Mouse (Mus musculus): ENCODE measurements around the gene Ano1. TPM values are rescaled to one million over a fixed set of nuclear protein-coding genes. Genes with fewer than 3 reads are reported as not detected.

Ano1 gene
- polyA plus RNA-seq, 1 experiment from 2014 or later, result 14.3 TPM

GRCm38 (mm10) chr7:144630622-144631021 is 121.2 kb downstream of the Ano1 start:
- no peak for ATAC-seq (replicated peaks; ENCODE audit: insufficient number of reproducible peaks, low FRiP score, low TSS enrichment)
- Histone ChIP-seq H3K9ac (ENCODE audit: low read depth, low read length) (no peak overlapping the region), H3K27ac (ENCODE audit: low read depth, low read length) (no peak overlapping the region), H3K9me3 (replicated peaks; ENCODE audit: control insufficient read depth, low read length) (no peaks in the 10 kb centered on the region), H3K36me3 (ENCODE audit: control insufficient read depth, insufficient read depth, low read length) (no peaks in the 10 kb centered on the region), H3K4me3 (ENCODE audit: low read depth, low read length) (no peak overlapping the region), H3K4me2 (no peak overlapping the region), H3K27me3 (ENCODE audit: control insufficient read depth, insufficient read depth, low read length) (no peaks in the 10 kb centered on the region), H3K4me1 (ENCODE audit: control insufficient read depth, insufficient read depth, low read length) (peaks cover 7% of the 10 kb centered on the region)
- WGBS (ENCODE audit: insufficient replicate concordance), result 95% methylated on average over 3 of the region's 3 CpGs

- H3K9ac ChIP-seq (ENCODE audit: low read depth, low read length), result no peak overlapping the region
- no peak for ATAC-seq (replicated peaks; ENCODE audit: insufficient number of reproducible peaks, low FRiP score, low TSS enrichment)
- peaks cover 3% of the 10 kb centered on the region; the same call in 1 of the 2 replicates for H3K4me1 ChIP-seq (ENCODE audit: control insufficient read depth, insufficient read depth, low read length)
- no peak overlapping the region for H3K27ac ChIP-seq (ENCODE audit: low read depth, low read length)
- H3K4me2 ChIP-seq, result no peak overlapping the region
- WGBS (ENCODE audit: insufficient replicate concordance), result 38% methylated on average over 3 of the region's 3 CpGs
- no peak overlapping the region for H3K4me3 ChIP-seq (ENCODE audit: low read depth, low read length)
- no peaks in the 10 kb centered on the region for H3K27me3 ChIP-seq (ENCODE audit: control insufficient read depth, insufficient read depth, low read length)
- no peaks in the 10 kb centered on the region for H3K36me3 ChIP-seq (ENCODE audit: control insufficient read depth, insufficient read depth, low read length)
- no peaks in the 10 kb centered on the region for H3K9me3 ChIP-seq (replicated peaks; ENCODE audit: control insufficient read depth, low read length)
Observed at GRCm38 (mm10) chr7:144628334-144628915, 123.3 kb downstream of the Ano1 start.

GRCm38 (mm10) chr7:144627606-144628333 is 124.0 kb downstream of the Ano1 start:
- 43% methylated on average over 13 of the region's 13 CpGs for WGBS (ENCODE audit: insufficient replicate concordance)
- no peak overlapping the region for H3K4me3 ChIP-seq (ENCODE audit: low read depth, low read length)
- ATAC-seq (replicated peaks; ENCODE audit: insufficient number of reproducible peaks, low FRiP score, low TSS enrichment), result no peak
- H3K27me3 ChIP-seq (ENCODE audit: control insufficient read depth, insufficient read depth, low read length), result no peaks in the 10 kb centered on the region
- H3K36me3 ChIP-seq (ENCODE audit: control insufficient read depth, insufficient read depth, low read length), result no peaks in the 10 kb centered on the region
- H3K4me1 ChIP-seq (ENCODE audit: control insufficient read depth, insufficient read depth, low read length), result peaks cover 3% of the 10 kb centered on the region; the same call in 1 of the 2 replicates
- H3K9me3 ChIP-seq (replicated peaks; ENCODE audit: control insufficient read depth, low read length), result no peaks in the 10 kb centered on the region
- no peak overlapping the region for H3K9ac ChIP-seq (ENCODE audit: low read depth, low read length)
- no peak overlapping the region for H3K4me2 ChIP-seq
- H3K27ac ChIP-seq (ENCODE audit: low read depth, low read length), result no peak overlapping the region

- Histone ChIP-seq H3K4me2 (no peak overlapping the region), H3K9me3 (replicated peaks; ENCODE audit: control insufficient read depth, low read length) (no peaks in the 10 kb centered on the region), H3K4me1 (ENCODE audit: control insufficient read depth, insufficient read depth, low read length) (peaks cover 3% of the 10 kb centered on the region; the same call in 1 of the 2 replicates), H3K27me3 (ENCODE audit: control insufficient read depth, insufficient read depth, low read length) (no peaks in the 10 kb centered on the region), H3K36me3 (ENCODE audit: control insufficient read depth, insufficient read depth, low read length) (no peaks in the 10 kb centered on the region), H3K9ac (ENCODE audit: low read depth, low read length) (no peak overlapping the region), H3K27ac (ENCODE audit: low read depth, low read length) (no peak overlapping the region), H3K4me3 (ENCODE audit: low read depth, low read length) (no peak overlapping the region)
- no peak for ATAC-seq (replicated peaks; ENCODE audit: insufficient number of reproducible peaks, low FRiP score, low TSS enrichment)
- WGBS (ENCODE audit: insufficient replicate concordance), result 79% methylated on average over 2 of the region's 2 CpGs
Observed at GRCm38 (mm10) chr7:144626042-144626441, 125.7 kb downstream of the Ano1 start.

GRCm38 (mm10) chr7:144620721-144621681 is 130.8 kb downstream of the Ano1 start:
- Histone ChIP-seq H3K4me2 (no peak overlapping the region), H3K9me3 (replicated peaks; ENCODE audit: control insufficient read depth, low read length) (no peaks in the 10 kb centered on the region), H3K27me3 (ENCODE audit: control insufficient read depth, insufficient read depth, low read length) (no peaks in the 10 kb centered on the region), H3K36me3 (ENCODE audit: control insufficient read depth, insufficient read depth, low read length) (no peaks in the 10 kb centered on the region), H3K4me1 (ENCODE audit: control insufficient read depth, insufficient read depth, low read length) (no peaks in the 10 kb centered on the region; the same call in 1 of the 2 replicates), H3K4me3 (ENCODE audit: low read depth, low read length) (no peak overlapping the region), H3K27ac (ENCODE audit: low read depth, low read length) (no peak overlapping the region), H3K9ac (ENCODE audit: low read depth, low read length) (no peak overlapping the region)
- WGBS (ENCODE audit: insufficient replicate concordance), result 81% methylated on average over 22 of the region's 22 CpGs
- ATAC-seq (replicated peaks; ENCODE audit: insufficient number of reproducible peaks, low FRiP score, low TSS enrichment), result no peak

GRCm38 (mm10) chr7:144620315-144620714 is 131.5 kb downstream of the Ano1 start:
- no peak overlapping the region for H3K27ac ChIP-seq (ENCODE audit: low read depth, low read length)
- peaks cover 5% of the 10 kb centered on the region; the same call in 1 of the 2 replicates for H3K4me1 ChIP-seq (ENCODE audit: control insufficient read depth, insufficient read depth, low read length)
- no peak overlapping the region for H3K4me2 ChIP-seq
- H3K36me3 ChIP-seq (ENCODE audit: control insufficient read depth, insufficient read depth, low read length), result no peaks in the 10 kb centered on the region
- no peak overlapping the region for H3K4me3 ChIP-seq (ENCODE audit: low read depth, low read length)
- no peak overlapping the region for H3K9ac ChIP-seq (ENCODE audit: low read depth, low read length)
- no peak for ATAC-seq (replicated peaks; ENCODE audit: insufficient number of reproducible peaks, low FRiP score, low TSS enrichment)
- H3K9me3 ChIP-seq (replicated peaks; ENCODE audit: control insufficient read depth, low read length), result no peaks in the 10 kb centered on the region
- no peaks in the 10 kb centered on the region for H3K27me3 ChIP-seq (ENCODE audit: control insufficient read depth, insufficient read depth, low read length)

GRCm38 (mm10) chr7:144615343-144615742 is 136.4 kb downstream of the Ano1 start:
- 56% methylated on average over 6 of the region's 6 CpGs for WGBS (ENCODE audit: insufficient replicate concordance)
- no peak overlapping the region for H3K27ac ChIP-seq (ENCODE audit: low read depth, low read length)
- no peaks in the 10 kb centered on the region for H3K27me3 ChIP-seq (ENCODE audit: control insufficient read depth, insufficient read depth, low read length)

GRCm38 (mm10) chr7:144612829-144613228 is 138.9 kb downstream of the Ano1 start:
- Histone ChIP-seq H3K4me3 (ENCODE audit: low read depth, low read length) (no peak overlapping the region), H3K36me3 (ENCODE audit: control insufficient read depth, insufficient read depth, low read length) (no peaks in the 10 kb centered on the region), H3K4me1 (ENCODE audit: control insufficient read depth, insufficient read depth, low read length) (peaks cover 8% of the 10 kb centered on the region; the same call in 1 of the 2 replicates), H3K27me3 (ENCODE audit: control insufficient read depth, insufficient read depth, low read length) (no peaks in the 10 kb centered on the region), H3K27ac (ENCODE audit: low read depth, low read length) (no peak overlapping the region), H3K4me2 (no peak overlapping the region), H3K9ac (ENCODE audit: low read depth, low read length) (no peak overlapping the region), H3K9me3 (replicated peaks; ENCODE audit: control insufficient read depth, low read length) (no peaks in the 10 kb centered on the region)
- 72% methylated on average over 4 of the region's 4 CpGs for WGBS (ENCODE audit: insufficient replicate concordance)
- ATAC-seq (replicated peaks; ENCODE audit: insufficient number of reproducible peaks, low FRiP score, low TSS enrichment), result no peak

More at GRCm38 (mm10) chr7:144615343-144615742, 136.4 kb downstream of the Ano1 start:
- Histone ChIP-seq H3K9me3 (replicated peaks; ENCODE audit: control insufficient read depth, low read length) (no peaks in the 10 kb centered on the region), H3K36me3 (ENCODE audit: control insufficient read depth, insufficient read depth, low read length) (no peaks in the 10 kb centered on the region), H3K9ac (ENCODE audit: low read depth, low read length) (no peak overlapping the region), H3K4me3 (ENCODE audit: low read depth, low read length) (no peak overlapping the region), H3K4me1 (ENCODE audit: control insufficient read depth, insufficient read depth, low read length) (peaks cover 8% of the 10 kb centered on the region; the same call in 1 of the 2 replicates), H3K4me2 (no peak overlapping the region)
- no peak for ATAC-seq (replicated peaks; ENCODE audit: insufficient number of reproducible peaks, low FRiP score, low TSS enrichment)

All from heart, embryonic 11.5 days (tissue).